Mouse (Mus musculus) spleen, postnatal 36 days (tissue): ENCODE results near the gene Mettl25.
A peak's percentile ranks its signal among the peaks of the same experiment; 100 is the strongest.

ENCODE experiments used
- DNase-seq, 2 experiments: peaks; one replicate each; pipeline ENCODE4 v3.0.0; 2022; ENCODE audit warnings: low spot score in 2 of 2, mixed read lengths in 1 of 2

Mettl25 gene

GRCm38 (mm10) chr10:105840928-105841888 lies at the start of gene Mettl25, which contains the start of gene Ccdc59:
Mettl25 (minus strand) TSS chr10:105841380.
Ccdc59 (plus strand) TSS chr10:105841067.
- DNase-seq, result peak; percentile 94 to 95

DNA sequence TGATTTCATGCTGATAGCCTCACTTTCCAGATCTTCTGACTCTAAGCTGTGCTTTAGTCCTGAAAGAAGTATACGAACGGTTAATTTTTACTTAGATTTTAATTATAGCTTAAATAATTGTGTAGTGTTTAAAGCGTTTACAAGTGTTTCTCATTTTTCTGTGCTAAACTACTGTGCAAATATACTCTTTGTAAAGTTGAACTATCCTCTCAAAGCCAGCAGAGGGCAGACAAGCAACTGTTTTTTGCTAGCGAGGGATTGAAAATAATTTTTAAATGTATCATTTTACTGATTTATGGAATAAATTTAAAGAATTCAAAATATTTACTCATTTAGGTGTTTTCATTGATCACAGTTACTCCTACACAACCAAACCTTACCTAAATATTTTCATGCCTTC lies 26.1 kb upstream of the Mettl25 start:
- DNase-seq, result no peak

GRCm38 (mm10) chr10:105851136-105851535 lies 10.0 kb upstream of the Mettl25 start:
- DNase-seq, result no peak

GRCm38 (mm10) chr10:105850286-105850685 lies 9.1 kb upstream of the Mettl25 start:
- DNase-seq, result no peak

DNA sequence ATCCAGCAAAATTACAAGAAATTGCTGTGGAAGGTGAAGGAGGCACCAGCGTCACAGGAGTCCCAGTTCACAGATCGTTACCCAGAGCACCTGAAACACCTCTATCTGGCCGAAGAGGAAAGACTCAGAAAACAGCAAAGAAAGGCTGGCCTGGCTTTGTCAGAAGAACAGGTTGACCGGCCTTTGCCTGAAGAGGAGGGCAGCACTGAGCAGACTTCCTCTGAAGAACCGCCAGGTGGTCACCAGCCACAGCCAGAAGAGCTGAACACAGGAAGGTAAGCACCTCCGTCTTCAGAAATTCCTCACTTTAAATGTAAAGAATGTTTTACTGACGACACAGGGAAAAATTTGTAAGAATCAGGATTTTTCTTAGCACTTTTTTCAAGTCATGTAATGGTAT lies 1.4 kb upstream of the Mettl25 start:
- no peak for DNase-seq

- no peak for DNase-seq
Observed at GRCm38 (mm10) chr10:105834627-105835228, 6.5 kb downstream of the Mettl25 start.

- DNase-seq, result no peak
Observed at GRCm38 (mm10) chr10:105806259-105807010, 34.7 kb downstream of the Mettl25 start.

DNA sequence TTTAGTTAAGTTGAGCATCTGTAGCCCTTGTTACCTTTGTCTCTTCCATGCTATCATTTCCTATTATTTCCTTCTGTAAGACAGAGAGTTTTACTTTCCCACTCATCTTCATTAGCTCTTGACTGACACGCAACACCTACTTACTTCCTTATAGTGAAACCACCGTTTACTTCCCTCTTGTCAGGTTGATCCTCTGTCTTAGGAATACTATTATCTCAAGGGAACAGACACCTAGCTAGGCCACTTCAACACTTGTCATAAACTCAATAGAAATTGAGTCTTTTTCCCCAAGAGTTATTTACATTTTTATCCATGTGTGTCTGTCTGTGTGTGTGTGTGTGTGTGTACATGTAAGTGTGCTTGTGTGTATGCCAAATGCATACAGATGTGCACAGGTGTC lies 37.7 kb downstream of the Mettl25 start:
- no peak for DNase-seq

GRCm38 (mm10) chr10:105802132-105802531 lies 39.0 kb downstream of the Mettl25 start:
- no peak for DNase-seq

DNA sequence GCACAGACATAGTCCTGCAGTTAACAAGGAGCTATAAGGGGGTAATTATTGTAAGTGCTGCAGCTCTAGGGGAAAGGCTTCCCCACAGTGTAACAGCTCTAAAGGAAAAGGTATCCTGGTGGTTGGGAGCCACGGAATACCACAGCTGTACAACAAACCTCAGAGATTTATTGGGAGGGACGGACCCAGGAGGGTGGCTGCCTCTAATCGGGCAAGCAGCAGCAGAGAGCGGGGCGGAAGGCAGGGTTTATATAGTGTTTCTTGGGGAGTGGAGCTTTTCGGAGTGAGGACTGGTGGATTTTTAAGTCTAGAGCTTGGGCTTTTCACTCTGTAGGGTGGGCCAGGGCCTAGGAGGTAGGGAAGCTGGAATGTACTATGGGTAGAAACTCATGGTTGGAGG lies 40.0 kb downstream of the Mettl25 start:
- no peak for DNase-seq

GRCm38 (mm10) chr10:105797250-105797924 lies 43.8 kb downstream of the Mettl25 start:
- no peak for DNase-seq

GRCm38 (mm10) chr10:105793776-105794552 lies 47.2 kb downstream of the Mettl25 start:
- DNase-seq, result no peak

DNA sequence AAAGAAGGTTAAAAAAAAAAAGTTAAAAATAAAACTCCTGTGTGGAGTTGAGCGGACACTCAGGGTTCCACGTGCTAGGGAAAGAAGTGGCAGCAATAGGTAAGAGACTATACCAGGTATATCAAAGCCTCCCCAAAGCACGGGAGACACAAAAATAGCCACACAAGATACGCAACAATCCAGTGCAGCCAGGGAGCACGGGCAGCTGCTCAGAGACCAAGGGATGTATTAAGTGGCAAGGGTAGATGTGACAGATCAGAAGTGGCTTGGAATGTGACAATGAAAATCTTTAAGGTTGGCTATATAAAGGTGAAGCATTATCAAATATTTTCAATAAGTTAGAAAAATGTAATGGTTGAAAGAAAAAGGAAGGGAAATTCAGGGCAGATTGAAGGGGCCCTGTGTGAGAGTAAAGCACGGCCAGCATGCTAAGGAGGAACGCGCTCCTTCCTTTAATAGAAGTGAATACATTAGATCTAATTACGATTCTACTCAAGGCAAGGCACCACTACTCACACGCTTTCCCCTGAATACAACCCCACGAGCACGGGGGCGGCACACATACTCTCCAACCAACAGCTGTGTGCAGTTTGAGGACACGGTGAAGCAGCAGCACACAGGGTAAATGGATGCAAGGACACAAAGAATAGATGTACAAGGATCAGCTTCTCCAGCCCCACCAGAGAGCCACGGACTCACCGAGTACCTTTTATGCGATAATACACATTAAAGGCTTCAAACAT lies 52.3 kb downstream of the Mettl25 start:
- no peak for DNase-seq

GRCm38 (mm10) chr10:105783766-105784165 lies 57.4 kb downstream of the Mettl25 start:
- no peak for DNase-seq

GRCm38 (mm10) chr10:105774382-105774781 lies 66.8 kb downstream of the Mettl25 start:
- DNase-seq, result peak; percentile 2 to 6

DNA sequence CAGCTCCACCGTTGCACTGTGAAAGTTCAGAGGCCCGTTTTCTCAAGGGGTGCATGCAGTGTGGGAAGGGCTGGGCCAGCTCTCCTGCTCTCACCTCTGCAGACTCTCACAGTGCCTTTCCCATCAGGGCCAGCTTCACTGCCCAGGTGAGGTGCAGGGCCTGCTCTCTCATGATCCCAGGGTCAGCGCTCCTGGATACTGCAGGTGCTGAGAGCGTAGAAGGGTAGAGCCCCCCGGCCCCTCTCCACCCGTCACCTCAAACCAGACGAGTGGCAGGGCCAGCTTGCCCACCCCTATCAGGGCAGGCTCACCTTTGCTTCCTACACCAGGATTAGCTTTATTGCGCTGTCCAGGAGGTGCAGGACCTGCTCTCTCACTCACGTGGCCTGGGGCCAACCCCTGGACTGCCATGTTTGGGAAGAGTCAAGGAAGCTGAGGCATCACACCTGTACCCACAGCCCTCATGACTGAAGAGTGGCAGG lies 68.3 kb downstream of the Mettl25 start:
- no peak for DNase-seq

- no peak for DNase-seq
Observed at GRCm38 (mm10) chr10:105763959-105764358, 77.2 kb downstream of the Mettl25 start.

GRCm38 (mm10) chr10:105760460-105760859 lies 80.7 kb downstream of the Mettl25 start:
- DNase-seq, result no peak

GRCm38 (mm10) chr10:105760046-105760445 lies 81.1 kb downstream of the Mettl25 start:
- DNase-seq, result no peak
